Mouse (Mus musculus) liver, embryonic 14.5 days (tissue): ENCODE results near the gene Rnh1.

Experiments
- CTCF ChIP-seq: IDR thresholded peaks from 2 replicates; pipeline ENCODE4 v1.5.1; 2016; ENCODE audit warnings: antibody characterized with exemption, low read depth, control low read depth
- EP300 ChIP-seq: IDR thresholded peaks from 2 replicates; pipeline ENCODE4 v1.6.1; 2016; ENCODE audit warnings: antibody characterized with exemption, low read depth

- TF ChIP-seq CTCF (no peak), EP300 (no peak)
Measured at GRCm38 (mm10) chr7:141164850-141165249, 7.8 kb downstream of the Rnh1 start.
